Comparison of ENCODE assay signal across 8 mouse cellular contexts in genomic region chr8:86820756-86821201, GRCm38 (mm10).
A peak's percentile ranks its signal among the peaks of the same experiment; 100 is the strongest.
DNase-seq lines count a peak whose midpoint lies in the region; ATAC-seq and TF ChIP-seq lines count a peak whose summit lies in the region.

No protein-coding gene starts in this region.

- TF ChIP-seq EP300 in MEL (IDR thresholded peaks at IDR 0.05; ENCODE audit: low read depth in 1 of 2, low read length in 2 of 2): no peak

- H3K27ac ChIP-seq in MEL (ENCODE audit: control insufficient read depth, low read depth, low read length): no peak overlapping the region
- H3K27ac ChIP-seq in hindbrain, embryonic 15.5 days (replicated peaks): no peak overlapping the region
- no peak overlapping the region for H3K27ac ChIP-seq in liver, embryonic 13.5 days

- no peaks in the 10 kb centered on the region for H3K27me3 ChIP-seq in MEL (ENCODE audit: control insufficient read depth in 1 of 2, insufficient read depth in 2 of 2, low read length in 2 of 2)
- no peaks in the 10 kb centered on the region for H3K27me3 ChIP-seq in hindbrain, embryonic 15.5 days
- no peaks in the 10 kb centered on the region for H3K27me3 ChIP-seq in liver, embryonic 13.5 days

- H3K4me1 ChIP-seq in MEL (ENCODE audit: control insufficient read depth in 1 of 2, insufficient read depth in 2 of 2, low read length in 2 of 2): no peaks in the 10 kb centered on the region; a peak in 1 of 4 replicates
- 0 out of 2 replicates have a peak, but pooled peaks cover 2% of the 10 kb centered on the region for H3K4me1 ChIP-seq in hindbrain, embryonic 15.5 days (replicated peaks)
- peaks cover 27% of the 10 kb centered on the region for H3K4me1 ChIP-seq in liver, embryonic 13.5 days (replicated peaks)

- H3K4me3 ChIP-seq in MEL (ENCODE audit: control insufficient read depth in 1 of 2, insufficient read depth in 1 of 2, low read depth in 2 of 2, low read length in 2 of 2): no peak overlapping the region
- H3K4me3 ChIP-seq in hindbrain, embryonic 15.5 days: no peak overlapping the region
- no peak overlapping the region for H3K4me3 ChIP-seq in liver, embryonic 13.5 days (replicated peaks)

- H3K4me2 ChIP-seq in hindbrain, embryonic 15.5 days: no peak overlapping the region
- no peak overlapping the region for H3K4me2 ChIP-seq in liver, embryonic 13.5 days

- TF ChIP-seq RAD21 in MEL (IDR thresholded peaks at IDR 0.05; ENCODE audit: low read depth, low read length): peak; percentile 45

- TF ChIP-seq POLR2A in MEL (IDR thresholded peaks at IDR 0.05; ENCODE audit: control insufficient read depth in 1 of 2, insufficient read depth in 1 of 2, low read depth in 1 of 2, low read length in 2 of 2, poor library complexity in 1 of 2): no peak

- WGBS in hindbrain, embryonic 15.5 days: 12% methylated on average over 3 of the region's 3 CpGs
- WGBS in liver, embryonic 13.5 days (ENCODE audit: insufficient replicate concordance): 5% methylated on average over 3 of the region's 3 CpGs

- 0 out of 2 replicates have a peak, but pooled peaks have one; percentile 23 for ATAC-seq in hindbrain, embryonic 15.5 days (ENCODE audit: low FRiP score, low read depth)
- ATAC-seq in liver, embryonic 13.5 days (ENCODE audit: low read depth): peak; percentile 69

- H3K36me3 ChIP-seq in MEL (ENCODE audit: control insufficient read depth in 1 of 2, insufficient read depth in 2 of 2, low read length in 2 of 2): no peaks in the 10 kb centered on the region
- no peaks in the 10 kb centered on the region for H3K36me3 ChIP-seq in hindbrain, embryonic 15.5 days
- H3K36me3 ChIP-seq in liver, embryonic 13.5 days: no peaks in the 10 kb centered on the region

- peak; percentile 55 to 59 for DNase-seq in layer of hippocampus, postnatal 10 days (ENCODE audit: low spot score in 2 of 2)
- DNase-seq in layer of hippocampus, postnatal 36 days: no peak
- DNase-seq in MEL (ENCODE audit: low read depth, low spot score): peak; percentile 55
- DNase-seq in embryo, embryonic 10 days (ENCODE audit: low spot score): peak; percentile 82
- peak; percentile 49 for DNase-seq in liver, embryonic 13.5 days
- peak; percentile 55 for DNase-seq in retina, postnatal 1 day
- DNase-seq in cerebellum, adult 9-11 months: no peak

- no peaks in the 10 kb centered on the region for H3K79me2 ChIP-seq in MEL (ENCODE audit: control insufficient read depth, insufficient read depth, low read length, poor library complexity)

- H3K9ac ChIP-seq in MEL (ENCODE audit: control insufficient read depth, low read depth, low read length, poor library complexity, severe bottlenecking): no peak overlapping the region
- H3K9ac ChIP-seq in hindbrain, embryonic 15.5 days: no peak overlapping the region
- H3K9ac ChIP-seq in liver, embryonic 13.5 days: no peak overlapping the region

- no peaks in the 10 kb centered on the region for H3K9me3 ChIP-seq in MEL (replicated peaks; ENCODE audit: insufficient read depth, low read length)
- H3K9me3 ChIP-seq in hindbrain, embryonic 15.5 days: no peaks in the 10 kb centered on the region
- H3K9me3 ChIP-seq in liver, embryonic 13.5 days (replicated peaks): no peaks in the 10 kb centered on the region

- TF ChIP-seq CTCF in MEL (IDR thresholded peaks at IDR 0.05 in 2 of 3, conservative IDR thresholded peaks at IDR 0.05 in 1 of 3; ENCODE audit: control insufficient read depth in 1 of 3, insufficient read depth in 1 of 3, low read depth in 2 of 3, low read length in 3 of 3, poor library complexity in 1 of 3, severe bottlenecking in 1 of 3): peak; percentile 70 to 79 (median 76)

TF ChIP-seq in MEL, 35 proteins besides CTCF, POLR2A, EP300 and RAD21:
- TF ChIP-seq ZC3H11A (IDR thresholded peaks at IDR 0.05; ENCODE audit: low read depth, low read length) (peak; percentile 40), SMC3 (IDR thresholded peaks at IDR 0.05; ENCODE audit: low read depth, low read length) (peak; percentile 57), GABPA (IDR thresholded peaks at IDR 0.05; ENCODE audit: low read depth, low read length) (no peak)

Comparison
In these comparisons a context has a peak if more than half of its experiments do, and no peak if none do; other contexts are left out.
1. DNase-seq: peak in layer of hippocampus, postnatal 10 days (2 of 2), MEL (single experiment), embryo, embryonic 10 days (single experiment), liver, embryonic 13.5 days (single experiment) and retina, postnatal 1 day (single experiment); none in layer of hippocampus, postnatal 36 days (0 of 2) and cerebellum, adult 9-11 months (single experiment).